Mouse (Mus musculus): ENCODE data around the gene Ckb. TPM values are rescaled to one million over a fixed set of nuclear protein-coding genes. Genes with fewer than 3 reads are reported as not detected.
A peak's percentile ranks its signal among the peaks of the same experiment; 100 is the strongest.

Gene Ckb
- polyA plus RNA-seq, 1 experiment from 2014 or later, result 2,395 TPM

DNA sequence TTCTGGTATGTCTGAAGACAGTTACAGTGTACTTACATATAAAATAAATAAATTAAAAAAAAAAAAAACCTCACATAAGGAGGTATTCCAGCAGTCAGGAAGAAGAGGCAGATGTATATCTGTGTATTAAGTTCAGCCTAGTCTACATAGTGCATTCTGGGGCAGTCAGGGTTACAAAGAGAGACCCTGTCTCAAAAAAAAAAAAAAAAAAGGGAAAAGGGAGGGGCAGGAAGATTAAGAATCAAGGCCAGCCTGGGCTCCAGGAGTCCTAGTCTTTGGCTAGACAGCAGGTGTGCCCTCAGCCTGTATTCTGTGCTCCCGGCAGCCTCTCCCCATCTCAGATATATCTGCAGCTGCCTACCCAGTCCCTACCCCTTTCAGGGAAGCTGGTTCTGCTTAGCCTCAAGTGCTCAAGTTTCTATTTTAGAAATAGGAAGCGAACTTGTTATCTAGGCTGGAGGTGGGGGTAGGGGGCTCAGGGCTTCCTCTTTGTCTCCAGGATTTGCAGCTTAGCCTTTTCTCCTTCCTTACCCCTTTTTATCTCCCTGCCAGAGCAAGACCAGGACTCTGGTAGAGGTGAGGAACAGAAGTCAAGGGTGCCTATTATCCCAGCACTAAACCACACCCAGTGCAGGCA lies 2.8 kb upstream of the Ckb start:
- H3K9ac ChIP-seq, result no peak overlapping the region
- no peak overlapping the region for H3K4me2 ChIP-seq
- WGBS, result 69% methylated on average over 2 of the region's 2 CpGs
- H3K36me3 ChIP-seq (replicated peaks), result peaks cover 10% of the 10 kb centered on the region
- peaks cover 19% of the 10 kb centered on the region; the same call in 1 of the 2 replicates for H3K27me3 ChIP-seq
- peaks cover 39% of the 10 kb centered on the region for H3K4me1 ChIP-seq
- no peak overlapping the region for H3K4me3 ChIP-seq (replicated peaks)
- no peaks in the 10 kb centered on the region for H3K9me3 ChIP-seq
- ATAC-seq (ENCODE audit: low FRiP score), result no peak
- no peak overlapping the region for H3K27ac ChIP-seq

DNA sequence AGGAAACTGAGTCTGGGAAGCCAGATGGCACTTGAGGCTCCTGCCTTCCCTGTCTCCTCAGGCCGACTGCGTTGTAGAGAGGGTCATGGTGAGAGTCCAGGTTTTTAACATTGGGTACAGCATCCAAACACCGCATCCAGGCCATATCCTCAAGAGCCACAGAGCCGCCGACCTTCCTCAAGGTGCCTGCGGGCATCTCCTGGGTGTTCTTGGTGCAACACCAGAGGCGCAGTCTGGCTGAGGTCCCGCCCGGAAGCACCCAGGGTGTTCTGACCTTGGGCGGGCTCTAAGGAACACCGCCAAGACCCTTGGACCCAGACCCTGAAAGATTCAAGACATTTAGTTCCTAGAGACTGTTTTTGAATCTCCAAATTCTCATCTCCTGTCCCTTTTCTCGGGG lies 443 bp upstream of the Ckb start:
- H3K4me1 ChIP-seq, result peaks cover 39% of the 10 kb centered on the region
- WGBS, result 9% methylated on average over 12 of the region's 12 CpGs
- peaks cover 19% of the 10 kb centered on the region; the same call in 1 of the 2 replicates for H3K27me3 ChIP-seq

DNA sequence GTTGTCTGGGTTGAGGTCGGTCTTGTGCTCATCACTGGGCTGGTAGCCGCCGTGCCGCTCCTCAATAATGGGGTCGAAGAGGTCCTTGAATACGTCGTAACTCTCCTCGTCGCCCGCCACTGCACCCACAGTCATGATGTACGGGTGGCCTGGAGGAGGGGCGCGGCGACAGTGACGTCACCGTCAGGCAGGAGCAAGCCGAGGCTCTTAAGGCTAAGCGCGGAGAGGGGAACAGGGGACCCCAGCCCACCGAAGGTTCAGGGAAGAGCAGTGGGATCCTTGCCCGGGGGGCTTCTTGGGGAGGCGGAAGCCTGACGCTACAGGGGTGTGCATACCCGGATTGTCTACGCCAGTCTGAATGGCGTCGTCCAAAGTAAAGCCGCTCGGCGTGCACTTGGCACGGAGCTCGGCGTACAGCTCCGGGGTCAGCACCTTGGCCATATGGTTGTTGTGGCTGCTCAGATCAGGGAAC lies 671 bp downstream of the Ckb start:
- WGBS, result under 1% methylated on average over 34 of the region's 34 CpGs

More for the DNA sequence above, 443 bp upstream of the Ckb start:
- Histone ChIP-seq H3K4me3 (replicated peaks) (peak overlapping the region; percentile 95), H3K27ac (peak overlapping the region; percentile 92), H3K4me2 (peak overlapping the region; percentile 97), H3K9ac (peak overlapping the region; percentile 98), H3K36me3 (replicated peaks) (peaks cover 20% of the 10 kb centered on the region), H3K9me3 (no peaks in the 10 kb centered on the region)
- ATAC-seq (ENCODE audit: low FRiP score), result no peak

DNA sequence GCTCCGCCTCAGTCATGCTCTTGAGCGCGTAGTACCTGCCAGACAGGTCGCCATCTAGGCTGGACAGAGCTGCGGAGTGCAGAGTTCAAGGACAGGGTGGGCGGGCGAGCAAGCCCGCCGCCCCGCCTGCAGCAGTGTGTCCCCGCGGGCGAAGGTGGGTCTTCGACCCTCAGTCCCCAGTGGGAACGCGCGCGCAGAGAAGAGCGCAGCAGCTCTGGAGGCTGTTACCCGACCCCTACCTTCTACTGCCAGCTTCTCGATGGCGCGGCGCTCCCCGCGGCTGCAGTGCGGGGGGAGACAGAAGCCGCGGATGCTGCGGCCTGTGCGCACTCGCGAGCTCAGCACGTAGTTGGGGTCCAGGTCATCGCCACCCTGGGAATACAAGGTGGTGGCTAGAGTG lies 1.2 kb downstream of the Ckb start:
- Histone ChIP-seq H3K9ac (peak overlapping the region; percentile 98), H3K4me1 (peaks cover 33% of the 10 kb centered on the region), H3K36me3 (replicated peaks) (peaks cover 33% of the 10 kb centered on the region), H3K4me3 (replicated peaks) (peak overlapping the region; percentile 95), H3K9me3 (no peaks in the 10 kb centered on the region), H3K27ac (peak overlapping the region; percentile 92), H3K27me3 (peaks cover 19% of the 10 kb centered on the region; the same call in 1 of the 2 replicates), H3K4me2 (peak overlapping the region; percentile 97)
- ATAC-seq (ENCODE audit: low FRiP score), result peak; percentile 0; the same call in 1 of the 2 replicates
- WGBS, result under 1% methylated on average over 35 of the region's 35 CpGs

More for the DNA sequence above, 671 bp downstream of the Ckb start:
- peak overlapping the region; percentile 95 for H3K4me3 ChIP-seq (replicated peaks)
- H3K4me2 ChIP-seq, result peak overlapping the region; percentile 97
- H3K9ac ChIP-seq, result peak overlapping the region; percentile 98
- peak overlapping the region; percentile 92 for H3K27ac ChIP-seq
- H3K9me3 ChIP-seq, result no peaks in the 10 kb centered on the region
- H3K27me3 ChIP-seq, result peaks cover 19% of the 10 kb centered on the region; the same call in 1 of the 2 replicates
- ATAC-seq (ENCODE audit: low FRiP score), result peak; percentile 67
- H3K4me1 ChIP-seq, result peaks cover 33% of the 10 kb centered on the region
- H3K36me3 ChIP-seq (replicated peaks), result peaks cover 29% of the 10 kb centered on the region

DNA sequence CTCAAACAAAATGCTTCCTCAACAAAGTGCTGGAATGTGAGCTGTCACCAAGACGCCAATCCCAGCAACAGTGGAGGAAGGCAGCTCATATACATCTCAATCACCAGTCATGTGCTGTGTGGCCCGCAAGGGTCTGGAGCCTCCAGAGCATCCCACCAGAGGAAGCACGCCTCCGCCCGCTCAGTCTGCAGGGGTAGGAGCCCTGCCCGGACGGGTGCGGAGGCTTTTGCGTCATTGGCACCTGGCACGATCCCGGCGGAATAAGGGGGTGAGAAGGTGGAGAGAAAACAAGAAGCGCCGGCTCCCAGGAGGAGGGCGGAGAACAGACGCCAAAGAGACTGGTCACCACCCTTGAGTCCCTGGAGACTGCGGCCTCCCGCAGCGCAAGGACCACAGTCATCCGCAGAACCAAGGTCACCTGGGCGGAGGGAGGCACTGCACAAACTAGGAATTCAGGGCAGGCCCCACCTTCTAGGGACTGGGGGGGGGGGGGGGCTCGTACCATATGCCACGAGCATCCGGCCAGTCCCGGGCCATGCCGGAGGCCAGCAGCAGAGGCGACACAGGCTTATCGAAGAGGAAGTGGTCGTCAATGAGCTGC lies 1.7 kb downstream of the Ckb start:
- peaks cover 33% of the 10 kb centered on the region for H3K4me1 ChIP-seq
- under 1% methylated on average over 27 of the region's 29 CpGs for WGBS
- ATAC-seq (ENCODE audit: low FRiP score), result no peak
- peak overlapping the region; percentile 95 for H3K4me3 ChIP-seq (replicated peaks)
- H3K27me3 ChIP-seq, result peaks cover 16% of the 10 kb centered on the region; the same call in 1 of the 2 replicates
- peak overlapping the region; percentile 97 for H3K4me2 ChIP-seq
- H3K9me3 ChIP-seq, result no peaks in the 10 kb centered on the region
- H3K9ac ChIP-seq, result peak overlapping the region; percentile 98
- H3K27ac ChIP-seq, result peak overlapping the region; percentile 92
- peaks cover 33% of the 10 kb centered on the region for H3K36me3 ChIP-seq (replicated peaks)

DNA sequence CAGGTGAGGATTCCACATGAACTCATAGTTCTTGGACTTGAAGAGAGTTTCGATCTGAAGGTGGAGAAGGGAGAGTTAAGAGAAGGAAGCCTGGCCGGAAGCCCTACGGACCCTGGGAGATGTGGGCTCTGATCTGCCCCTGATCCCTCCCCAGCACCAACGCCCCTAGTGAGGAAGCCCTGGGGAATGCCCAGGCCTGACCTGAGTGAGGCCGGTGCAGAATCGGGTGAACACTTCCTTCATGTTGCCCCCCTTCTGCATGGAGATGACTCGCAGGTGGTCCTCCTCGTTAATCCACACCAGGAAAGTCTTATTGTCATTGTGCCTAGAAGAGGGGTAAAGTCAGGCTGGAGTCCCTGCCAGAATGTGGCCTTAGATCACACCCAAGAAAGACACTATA lies 2.2 kb downstream of the Ckb start:
- Histone ChIP-seq H3K4me3 (replicated peaks) (peak overlapping the region; percentile 95), H3K27me3 (peaks cover 14% of the 10 kb centered on the region; the same call in 1 of the 2 replicates), H3K4me2 (peak overlapping the region; percentile 97), H3K9me3 (no peaks in the 10 kb centered on the region), H3K9ac (peak overlapping the region; percentile 98), H3K36me3 (replicated peaks) (peaks cover 35% of the 10 kb centered on the region), H3K4me1 (peaks cover 33% of the 10 kb centered on the region), H3K27ac (peak overlapping the region; percentile 92)
- ATAC-seq (ENCODE audit: low FRiP score), result no peak
- WGBS, result 36% methylated on average over 8 of the region's 8 CpGs

DNA sequence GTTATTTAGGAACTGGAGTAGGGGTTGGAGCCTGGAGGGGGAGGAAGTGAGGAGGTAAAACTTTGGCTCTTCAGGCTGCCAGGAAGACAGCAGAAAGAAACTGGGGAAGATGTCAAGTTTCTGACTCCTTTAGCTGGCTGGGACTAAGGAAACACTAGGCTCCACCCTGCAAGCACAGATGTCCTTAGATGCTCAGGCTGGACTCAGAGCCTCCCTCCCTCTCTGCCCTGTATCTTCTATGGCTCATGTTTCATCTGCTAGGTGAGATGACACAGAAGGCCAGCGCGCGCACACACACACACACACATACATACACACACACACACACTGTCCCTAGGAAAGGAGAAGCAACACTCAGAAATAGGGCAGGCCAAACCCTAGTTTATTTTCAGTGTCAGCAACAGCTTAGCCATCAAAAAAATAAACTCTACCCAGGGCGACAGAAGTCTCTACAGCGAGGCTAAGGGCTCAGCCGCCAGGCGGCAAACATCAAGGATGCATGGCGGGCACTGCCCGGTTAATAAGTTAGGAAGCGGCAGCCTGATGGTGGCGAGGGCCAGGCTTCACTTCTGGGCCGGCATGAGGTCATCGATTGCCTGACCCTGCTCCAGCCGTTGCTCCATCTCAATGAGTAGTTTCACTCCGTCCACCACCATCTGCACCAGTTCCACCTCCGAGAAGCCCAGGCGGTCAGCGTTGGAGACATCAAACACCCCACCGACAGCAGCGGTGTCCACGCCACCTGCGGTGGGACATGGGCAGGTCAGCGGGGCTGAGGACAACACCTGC lies 2.9 kb downstream of the Ckb start:
- Histone ChIP-seq H3K4me3 (replicated peaks) (peak overlapping the region; percentile 95), H3K36me3 (replicated peaks) (peaks cover 35% of the 10 kb centered on the region), H3K4me2 (peak overlapping the region; percentile 97), H3K4me1 (peaks cover 36% of the 10 kb centered on the region), H3K9ac (peak overlapping the region; percentile 98), H3K27ac (peak overlapping the region; percentile 89), H3K9me3 (no peaks in the 10 kb centered on the region), H3K27me3 (peaks cover 11% of the 10 kb centered on the region; the same call in 1 of the 2 replicates)
- no peak for ATAC-seq (ENCODE audit: low FRiP score)
- 60% methylated on average over 23 of the region's 23 CpGs for WGBS

DNA sequence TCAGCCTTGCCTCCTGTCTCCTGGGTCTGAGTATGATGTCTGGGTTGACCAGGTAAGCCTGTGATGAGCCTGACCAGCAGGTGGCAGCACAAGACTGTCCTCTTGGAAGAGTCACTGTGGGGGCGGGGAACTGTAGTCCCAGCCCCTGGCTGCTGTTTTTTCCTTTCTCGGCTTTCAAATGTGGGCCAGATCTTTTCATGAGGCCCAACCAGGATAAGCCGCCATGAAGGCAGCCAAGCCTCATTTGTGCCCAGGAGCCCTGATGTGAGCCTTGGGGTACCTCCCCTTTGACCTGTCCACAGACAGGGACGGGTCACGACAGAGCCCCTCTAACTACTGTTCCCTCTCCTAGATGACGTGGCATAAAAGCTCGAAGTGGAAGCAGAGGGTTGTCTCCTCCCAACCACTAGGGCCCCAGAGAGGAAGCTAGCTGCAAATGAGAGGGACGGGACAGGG lies 3.7 kb downstream of the Ckb start:
- Histone ChIP-seq H3K4me3 (replicated peaks) (peak overlapping the region; percentile 95), H3K27ac (peak overlapping the region; percentile 89), H3K4me1 (peaks cover 42% of the 10 kb centered on the region), H3K9ac (peak overlapping the region; percentile 98), H3K4me2 (peak overlapping the region; percentile 97), H3K36me3 (replicated peaks) (peaks cover 42% of the 10 kb centered on the region), H3K27me3 (peaks cover 5% of the 10 kb centered on the region; the same call in 1 of the 2 replicates), H3K9me3 (no peaks in the 10 kb centered on the region)
- 1% methylated on average over 8 of the region's 8 CpGs for WGBS
- peak; percentile 48 for ATAC-seq (ENCODE audit: low FRiP score)

DNA sequence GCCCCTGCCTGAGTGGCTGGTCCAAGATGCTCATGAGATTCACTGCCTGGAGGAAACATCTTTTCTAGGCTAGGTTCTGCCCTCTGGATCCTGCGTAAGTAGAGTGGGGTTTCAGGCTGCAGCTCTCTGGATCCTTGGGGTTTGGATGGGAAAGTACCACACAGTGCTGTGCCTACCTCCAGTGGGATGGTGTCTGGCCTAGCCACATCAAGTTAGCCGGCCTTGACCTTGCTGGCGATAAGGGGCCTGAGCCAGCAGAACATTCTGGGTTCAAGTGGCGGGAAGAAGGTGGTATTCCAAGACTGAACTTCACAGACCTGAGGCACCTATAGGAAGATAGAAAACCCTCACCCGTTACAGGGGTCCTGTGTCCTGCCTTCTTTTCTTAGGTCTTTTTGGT lies 4.7 kb downstream of the Ckb start:
- ATAC-seq (ENCODE audit: low FRiP score), result no peak
- peaks cover 34% of the 10 kb centered on the region for H3K4me1 ChIP-seq
- no peaks in the 10 kb centered on the region for H3K27me3 ChIP-seq
- no peak overlapping the region for H3K4me2 ChIP-seq
- WGBS, result 85% methylated on average over 5 of the region's 5 CpGs
- H3K27ac ChIP-seq, result peak overlapping the region; percentile 89
- H3K9ac ChIP-seq, result no peak overlapping the region; the same call in 1 of the 2 replicates
- H3K9me3 ChIP-seq, result no peaks in the 10 kb centered on the region
- H3K36me3 ChIP-seq (replicated peaks), result peaks cover 42% of the 10 kb centered on the region
- no peak overlapping the region for H3K4me3 ChIP-seq (replicated peaks)

DNA sequence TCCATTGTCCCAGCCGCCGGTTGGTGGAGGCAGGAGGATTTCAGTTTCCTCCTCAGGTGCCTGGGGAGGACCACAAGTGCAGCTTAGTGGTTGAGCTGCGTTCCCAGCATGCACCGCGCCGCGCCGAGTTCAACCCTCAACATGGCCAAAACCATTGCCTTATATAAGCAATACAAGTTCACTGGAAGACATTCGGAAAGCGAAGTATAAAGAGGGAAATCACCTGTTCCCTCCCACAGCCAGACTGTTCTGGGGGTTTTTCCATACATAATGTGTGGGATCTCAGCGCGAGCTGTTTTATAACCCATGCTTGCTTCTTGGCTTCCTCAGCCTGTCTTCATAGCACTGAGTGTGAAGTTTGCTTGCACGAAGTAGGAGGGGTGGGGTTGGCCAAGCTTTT lies 5.8 kb downstream of the Ckb start:
- no peak overlapping the region for H3K27ac ChIP-seq
- no peak for ATAC-seq (ENCODE audit: low FRiP score)
- no peak overlapping the region for H3K4me3 ChIP-seq (replicated peaks)
- no peaks in the 10 kb centered on the region for H3K9me3 ChIP-seq
- peaks cover 32% of the 10 kb centered on the region for H3K4me1 ChIP-seq
- 82% methylated on average over 13 of the region's 13 CpGs for WGBS
- H3K4me2 ChIP-seq, result no peak overlapping the region
- H3K27me3 ChIP-seq, result no peaks in the 10 kb centered on the region
- H3K36me3 ChIP-seq (replicated peaks), result peaks cover 52% of the 10 kb centered on the region
- H3K9ac ChIP-seq, result no peak overlapping the region

DNA sequence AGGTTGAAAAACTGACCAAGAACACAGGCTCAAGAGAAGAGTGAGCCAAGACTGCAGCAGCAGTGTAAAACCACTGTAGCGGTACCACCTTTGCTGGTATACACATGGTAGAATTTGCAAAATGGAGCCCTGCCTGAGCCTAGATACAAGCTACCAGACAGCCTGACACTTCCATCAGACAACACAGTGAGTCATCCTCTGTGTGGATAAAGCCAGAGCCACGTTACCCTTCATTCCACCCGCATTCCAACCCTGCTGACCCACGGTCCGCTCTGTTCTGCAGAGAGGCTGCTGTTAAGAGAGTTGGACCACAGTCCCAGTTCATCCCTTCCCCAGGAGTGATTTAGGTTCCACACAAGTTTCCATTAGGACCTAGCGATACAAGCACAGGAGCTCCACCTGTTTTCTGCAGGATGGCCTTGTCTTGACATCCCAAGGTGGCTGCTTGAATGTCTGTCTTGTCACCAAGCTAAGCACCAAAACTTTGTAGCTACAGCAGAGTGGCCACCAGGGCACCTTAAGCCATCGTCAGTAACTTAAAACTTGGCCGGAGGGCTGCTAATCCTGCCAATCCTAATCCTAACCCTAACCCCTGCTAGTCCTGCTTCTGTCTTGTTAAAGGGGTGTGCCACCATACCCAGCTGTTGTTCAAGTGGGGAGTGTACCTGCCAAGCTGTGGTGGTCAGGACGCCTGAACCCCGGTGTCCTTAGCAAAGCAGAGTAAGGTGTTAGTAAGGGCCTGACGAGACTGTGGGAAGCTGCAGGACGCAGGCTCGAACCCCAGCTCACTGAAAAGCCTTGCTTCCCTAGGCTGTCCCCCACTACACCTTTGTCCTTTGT lies 6.9 kb downstream of the Ckb start:
- no peaks in the 10 kb centered on the region for H3K9me3 ChIP-seq
- no peak for ATAC-seq (ENCODE audit: low FRiP score)
- H3K4me1 ChIP-seq, result peaks cover 28% of the 10 kb centered on the region
- no peak overlapping the region for H3K9ac ChIP-seq
- H3K4me2 ChIP-seq, result no peak overlapping the region
- H3K27me3 ChIP-seq, result no peaks in the 10 kb centered on the region
- 85% methylated on average over 13 of the region's 13 CpGs for whole genome bisulfite sequencing
- 0 out of 2 replicates have a peak overlapping the region, but pooled peaks have one; percentile 19 for H3K27ac ChIP-seq
- H3K4me3 ChIP-seq (replicated peaks), result no peak overlapping the region
- peaks cover 46% of the 10 kb centered on the region for H3K36me3 ChIP-seq (replicated peaks)
